Mouse (Mus musculus) limb, embryonic 14.5 days (tissue): Measurements from ENCODE around the gene Fbxl17. TPM values are rescaled to one million over a fixed set of nuclear protein-coding genes. Genes with fewer than 3 reads are reported as not detected.

Experiments used
- ATAC-seq: fragments of 200-750 bp; cut with Nextera tagmentation; 2 replicates; pipeline ENCODE4 v1.8.0; 2017; ENCODE audit warnings: low read depth, moderate number of reproducible peaks, moderate TSS enrichment; ENCODE audit not compliant: low FRiP score
- DNase-seq: peaks from one replicate; pipeline ENCODE4 v3.0.0-alpha.2; 2015; ENCODE audit warnings: low spot score
- H3K27ac ChIP-seq: fragments of 300-500 bp; sonication (generic); replicated peaks from 2 replicates; pipeline ENCODE4 v1.5.1; 2014; ENCODE audit warnings: low read depth, mild to moderate bottlenecking, low read length, moderate library complexity, mixed read lengths
- H3K27me3 ChIP-seq: fragments of 300-500 bp; sonication (generic); 2 replicates; pipeline ENCODE4 v1.6.1; 2014; ENCODE audit warnings: low read length, mixed read lengths; ENCODE audit not compliant: control insufficient read depth, insufficient read depth
- H3K36me3 ChIP-seq: fragments of 300-500 bp; sonication (generic); 2 replicates; pipeline ENCODE4 v1.6.1; 2014; ENCODE audit warnings: mild to moderate bottlenecking, low read length, moderate library complexity, mixed read lengths; ENCODE audit not compliant: control insufficient read depth, insufficient read depth
- H3K4me1 ChIP-seq: fragments of 300-500 bp; sonication (generic); 2 replicates; pipeline ENCODE4 v1.6.1; 2014; ENCODE audit warnings: antibody characterized with exemption, low read length, mixed read lengths; ENCODE audit not compliant: control insufficient read depth, insufficient read depth
- H3K4me2 ChIP-seq: fragments of 300-500 bp; sonication (generic); replicated peaks from 2 replicates; pipeline ENCODE4 v1.6.1; 2014; ENCODE audit warnings: low read depth, mild to moderate bottlenecking, low read length, moderate library complexity; ENCODE audit not compliant: severe bottlenecking
- H3K4me3 ChIP-seq: fragments of 300-500 bp; sonication (generic); replicated peaks from 2 replicates; pipeline ENCODE4 v1.5.1; 2014; ENCODE audit warnings: low read length
- H3K9ac ChIP-seq: fragments of 300-500 bp; sonication (generic); 2 replicates; pipeline ENCODE4 v1.6.1; 2014; ENCODE audit warnings: mild to moderate bottlenecking, low read depth, low read length, moderate library complexity; ENCODE audit not compliant: severe bottlenecking
- H3K9me3 ChIP-seq: fragments of 300-500 bp; sonication (generic); 2 replicates; pipeline ENCODE4 v1.6.1; 2016; ENCODE audit warnings: low read length; ENCODE audit not compliant: control insufficient read depth
- POLR2A ChIP-seq: fragments of 200-500 bp; IDR thresholded peaks from 2 replicates; pipeline ENCODE4 v1.8.0; 2012; ENCODE audit warnings: inconsistent platforms, mild to moderate bottlenecking, moderate library complexity, borderline replicate concordance; ENCODE audit not compliant: insufficient read depth, insufficient read length; ENCODE audit errors: extremely low read depth
- WGBS: fragments of 180-500 bp; shearing (Covaris S2); extraction: QIAGEN DNeasy Blood & Tissue Kit; methylation state at CpG from one replicate; pipeline ENCODE4 v1.1.7; 2014; 5-methylcytosine and 5-hydroxymethylcytosine counted together
- polyA plus RNA-seq, 2 experiments: library from polyadenylated mRNA; depleted of rRNA in 1 of 2; stranded (reverse) in 1 of 2; unstranded in 1 of 2; fragments of >200 nt; fragmentation: Nextera tagmentation in 1 of 2; extraction: Ambion mirVana in 1 of 2; gene quantifications; 2 replicates each; pipeline versions ENCODE4 v1.2.1 to v1.2.3; 2012 to 2014

Gene Fbxl17
- polyA plus RNA-seq, 2 experiments = 12.6 to 12.9 TPM

- Histone ChIP-seq H3K4me2 (no peak overlapping the region), H3K9me3 (no peaks in the 10 kb centered on the region), H3K36me3 (no peaks in the 10 kb centered on the region), H3K4me1 (no peaks in the 10 kb centered on the region), H3K4me3 (no peak overlapping the region), H3K27me3 (no peaks in the 10 kb centered on the region), H3K27ac (no peak overlapping the region), H3K9ac (no peak overlapping the region)
- ATAC-seq = no peak
- WGBS = 47% methylated on average over 12 of the region's 12 CpGs
- TF ChIP-seq POLR2A = no peak
- DNase-seq = no peak
Observed at GRCm38 (mm10) chr17:63145751-63146491, 353.9 kb downstream of the Fbxl17 start.

- 32% methylated on average over 5 of the region's 5 CpGs for WGBS
- Histone ChIP-seq H3K36me3 (no peaks in the 10 kb centered on the region), H3K9ac (no peak overlapping the region), H3K9me3 (no peaks in the 10 kb centered on the region), H3K27me3 (no peaks in the 10 kb centered on the region), H3K4me2 (no peak overlapping the region), H3K4me1 (no peaks in the 10 kb centered on the region), H3K27ac (no peak overlapping the region), H3K4me3 (no peak overlapping the region)
- DNase-seq (no peak), ATAC-seq (no peak)
- no peak for TF ChIP-seq POLR2A
Observed at GRCm38 (mm10) chr17:63145311-63145741, 354.5 kb downstream of the Fbxl17 start.

GRCm38 (mm10) chr17:63143825-63144224, 356.0 kb downstream of the Fbxl17 start:
- ATAC-seq (no peak), DNase-seq (no peak)
- no peak overlapping the region for H3K4me3 ChIP-seq
- no peaks in the 10 kb centered on the region for H3K27me3 ChIP-seq
- no peak overlapping the region for H3K27ac ChIP-seq
- H3K4me2 ChIP-seq = no peak overlapping the region
- no peaks in the 10 kb centered on the region for H3K36me3 ChIP-seq
- H3K4me1 ChIP-seq = no peaks in the 10 kb centered on the region
- 75% methylated on average over 7 of the region's 7 CpGs for WGBS
- TF ChIP-seq POLR2A = no peak
- H3K9me3 ChIP-seq = no peaks in the 10 kb centered on the region
- H3K9ac ChIP-seq = no peak overlapping the region

GRCm38 (mm10) chr17:63134805-63135204, 365.0 kb downstream of the Fbxl17 start:
- Histone ChIP-seq H3K9me3 (peaks cover 6% of the 10 kb centered on the region; the same call in 1 of the 2 replicates), H3K4me3 (no peak overlapping the region), H3K4me2 (no peak overlapping the region), H3K4me1 (no peaks in the 10 kb centered on the region), H3K9ac (no peak overlapping the region), H3K36me3 (no peaks in the 10 kb centered on the region), H3K27ac (no peak overlapping the region), H3K27me3 (no peaks in the 10 kb centered on the region)
- ATAC-seq = no peak
- DNase-seq = no peak
- no peak for TF ChIP-seq POLR2A
- WGBS = 65% methylated on average over 5 of the region's 5 CpGs

GRCm38 (mm10) chr17:63122427-63122826, 377.4 kb downstream of the Fbxl17 start:
- Histone ChIP-seq H3K27me3 (no peaks in the 10 kb centered on the region), H3K4me3 (no peak overlapping the region), H3K9ac (no peak overlapping the region), H3K36me3 (no peaks in the 10 kb centered on the region), H3K9me3 (no peaks in the 10 kb centered on the region), H3K4me1 (peaks cover 2% of the 10 kb centered on the region), H3K27ac (no peak overlapping the region), H3K4me2 (no peak overlapping the region)
- 70% methylated on average over 2 of the region's 2 CpGs for WGBS
- no peak for ATAC-seq
- TF ChIP-seq POLR2A = no peak
- no peak for DNase-seq
